ENCODE assay signal across 13 mouse cellular contexts in genomic region chr2:22587469-22588169, GRCm38 (mm10). TPM values are rescaled to one million over a fixed set of nuclear protein-coding genes. Genes with fewer than 3 reads are reported as not detected.
DNase-seq lines count a peak whose midpoint lies in the region; ATAC-seq and TF ChIP-seq lines count a peak whose summit lies in the region.
"Not testable (repeated sequence)": the region's sequence is repeated elsewhere in the genome, so short reads cannot be mapped to it uniquely, and the experiment has no call there.
"Had no signal": no experiment of that assay in that cellular context is flagged by ENCODE, and none has a peak within 500 bp of the region (broad histone marks: within the 10 kb centered on the region; RNA-seq: fewer than 3 reads in every experiment).

No protein-coding gene starts in this region.

- TF ChIP-seq CTCF in midbrain, postnatal 0 days (IDR thresholded peaks at IDR 0.05) = not testable (repeated sequence)

- H3K4me1 ChIP-seq in heart, embryonic 12.5 days (replicated peaks); hindbrain, embryonic 16.5 days (ENCODE audit: control insufficient read depth, insufficient read depth, low read depth, low read length); limb, embryonic 12.5 days (replicated peaks); lung, embryonic 15.5 days; midbrain, postnatal 0 days (ENCODE audit: insufficient read depth, low read length); stomach, embryonic 16.5 days (ENCODE audit: control insufficient read depth, insufficient read depth, low read length): not testable (repeated sequence)

- not testable (repeated sequence) for H3K4me3 ChIP-seq in heart, embryonic 12.5 days; hindbrain, embryonic 16.5 days (ENCODE audit: low read length); limb, embryonic 12.5 days (replicated peaks); lung, embryonic 15.5 days; midbrain, postnatal 0 days (ENCODE audit: low read depth, low read length); stomach, embryonic 16.5 days (replicated peaks; ENCODE audit: low read length)

- WGBS in heart, embryonic 12.5 days = 77% methylated on average over 14 of the region's 14 CpGs
- WGBS in hindbrain, embryonic 16.5 days = 88% methylated on average over 13 of the region's 14 CpGs
- WGBS in limb, embryonic 12.5 days = 86% methylated on average over 14 of the region's 14 CpGs
- 83% methylated on average over 14 of the region's 14 CpGs for WGBS in lung, embryonic 15.5 days
- WGBS in midbrain, postnatal 0 days = 83% methylated on average over 14 of the region's 14 CpGs
- WGBS in stomach, embryonic 16.5 days = 85% methylated on average over 13 of the region's 14 CpGs

- H3K27me3 ChIP-seq in heart, embryonic 12.5 days (replicated peaks); hindbrain, embryonic 16.5 days (replicated peaks; ENCODE audit: control insufficient read depth, insufficient read depth, low read length); limb, embryonic 12.5 days; lung, embryonic 15.5 days; midbrain, postnatal 0 days (ENCODE audit: insufficient read depth, low read length); stomach, embryonic 16.5 days (ENCODE audit: control insufficient read depth, insufficient read depth, low read length): not testable (repeated sequence)

- DNase-seq in R1 (ENCODE audit: low read depth, low spot score) = peak; percentile 80
- not testable (repeated sequence) for DNase-seq in midbrain, postnatal 0 days (ENCODE audit: low spot score)

- H3K36me3 ChIP-seq in heart, embryonic 12.5 days; hindbrain, embryonic 16.5 days (ENCODE audit: control insufficient read depth, insufficient read depth, low read length); limb, embryonic 12.5 days; lung, embryonic 15.5 days; midbrain, postnatal 0 days (ENCODE audit: insufficient read depth, low read length); stomach, embryonic 16.5 days (ENCODE audit: control insufficient read depth, insufficient read depth, low read length): not testable (repeated sequence)

- ATAC-seq in erythroid progenitor cell, adult 5-6 weeks (replicated peaks; ENCODE audit: low FRiP score, poor library complexity, severe bottlenecking) = peak; percentile 70
- ATAC-seq in heart, embryonic 12.5 days (ENCODE audit: insufficient number of reproducible peaks, low FRiP score) = peak; percentile 85
- ATAC-seq in hindbrain, embryonic 16.5 days = peak; percentile 88
- ATAC-seq in limb, embryonic 12.5 days (ENCODE audit: insufficient number of reproducible peaks, insufficient read depth, low FRiP score, low TSS enrichment, low read depth) = peak; percentile 88
- peak; percentile 83 for ATAC-seq in lung, embryonic 15.5 days (ENCODE audit: borderline replicate concordance, extremely low read depth, low FRiP score, low TSS enrichment)
- ATAC-seq in midbrain, postnatal 0 days (ENCODE audit: low FRiP score) = peak; percentile 86
- peak; percentile 83 for ATAC-seq in stomach, embryonic 16.5 days (ENCODE audit: insufficient read depth, low FRiP score)

- H3K4me2 ChIP-seq in heart, embryonic 12.5 days; hindbrain, embryonic 16.5 days (ENCODE audit: low read length); limb, embryonic 12.5 days; lung, embryonic 15.5 days; midbrain, postnatal 0 days (ENCODE audit: low read depth, low read length, poor library complexity, severe bottlenecking); stomach, embryonic 16.5 days (ENCODE audit: low read depth, low read length): not testable (repeated sequence)

- H3K27ac ChIP-seq in heart, embryonic 12.5 days (ENCODE audit: poor library complexity, severe bottlenecking); hindbrain, embryonic 16.5 days (ENCODE audit: low read depth, low read length); limb, embryonic 12.5 days; lung, embryonic 15.5 days; midbrain, postnatal 0 days (ENCODE audit: low read depth, low read length); stomach, embryonic 16.5 days (ENCODE audit: low read length): not testable (repeated sequence)

- H3K9me3 ChIP-seq in heart, embryonic 12.5 days (replicated peaks); hindbrain, embryonic 16.5 days (ENCODE audit: control insufficient read depth, low read length); limb, embryonic 12.5 days; lung, embryonic 15.5 days; midbrain, postnatal 0 days (ENCODE audit: low read length); stomach, embryonic 16.5 days (replicated peaks; ENCODE audit: control insufficient read depth, low read length): not testable (repeated sequence)

- H3K9ac ChIP-seq in heart, embryonic 12.5 days; hindbrain, embryonic 16.5 days (ENCODE audit: low read depth, low read length); limb, embryonic 12.5 days (replicated peaks); lung, embryonic 15.5 days; midbrain, postnatal 0 days (replicated peaks; ENCODE audit: low read length, poor library complexity, severe bottlenecking); stomach, embryonic 16.5 days (ENCODE audit: low read length): not testable (repeated sequence)

RNA-seq across cellular contexts. Expression of gene Gad2, which starts 34.4 kb away (rescaled TPM):
- not detected in 2 replicates for total RNA-seq in erythroid progenitor cell, adult 5-6 weeks (2015; ENCODE audit: low replicate concordance)
- total RNA-seq in erythroid progenitor cell, adult 5-6 weeks (2017; ENCODE audit: low replicate concordance) = 0.51 TPM in 1 of 2 replicates, not detected in the other
- 0.17 and 0.42 TPM in 2 replicates for polyA plus RNA-seq in heart, embryonic 12.5 days (2016; fragmentation: Nextera tagmentation; extraction: Ambion mirVana)
- 41.1 and 42.3 TPM in 2 replicates for polyA plus RNA-seq in hindbrain, embryonic 16.5 days (2015; fragmentation: Nextera tagmentation; extraction: Ambion mirVana)
- polyA plus RNA-seq in limb, embryonic 12.5 days (2016; fragmentation: Nextera tagmentation; extraction: Ambion mirVana) = 0.04 and 0.29 TPM in 2 replicates
- 0.19 and 0.56 TPM in 2 replicates for polyA plus RNA-seq in lung, embryonic 15.5 days (2015; fragmentation: Nextera tagmentation; extraction: Ambion mirVana)
- total RNA-seq in midbrain, postnatal 0 days (2014; rRNA removed) = 49.4 and 77.6 TPM in 2 replicates
- polyA plus RNA-seq in midbrain, postnatal 0 days (2015; fragmentation: Nextera tagmentation; extraction: Ambion mirVana) = 43.2 and 52.6 TPM in 2 replicates
- 0.06 and 0.66 TPM in 2 replicates for polyA plus RNA-seq in stomach, embryonic 16.5 days (2015; fragmentation: Nextera tagmentation; extraction: Ambion mirVana)
- total RNA-seq: adrenal gland, adult 18-20 months; heart, adult 8-10 months had no signal
- polyA plus RNA-seq: myocyte; spleen, adult 2 months; thymus, postnatal 0 days had no signal

Comparison
In these comparisons a context has a peak if more than half of its experiments do, and no peak if none do; other contexts are left out.
1. RNA of gene Gad2, which starts 34.4 kb away (polyA plus RNA-seq): 43.2 to 52.6 TPM in midbrain, postnatal 0 days and 41.1 to 42.3 TPM in hindbrain, embryonic 16.5 days; 0.19 to 0.56 TPM in lung, embryonic 15.5 days, 0.17 to 0.42 TPM in heart, embryonic 12.5 days, 0.06 to 0.66 TPM in stomach, embryonic 16.5 days and 0.04 to 0.29 TPM in limb, embryonic 12.5 days; every median in the first group is over 10 times any median in the second.
2. Peak in every context shown above with its lines, with median percentiles within 50 percentile points of each other: ATAC-seq.